Mouse (Mus musculus): ENCODE results near the gene Btnl9. TPM values are rescaled to one million over a fixed set of nuclear protein-coding genes. Genes with fewer than 3 reads are reported as not detected.
"Not testable (repeated sequence)": the region's sequence is repeated elsewhere in the genome, so short reads cannot be mapped to it uniquely, and the experiment has no call there.

Btnl9 gene
- under 1 TPM; 0.17 to 0.22 TPM for total RNA-seq (2021)
- long read RNA-seq, experiment 1, result 0 reads
- long read RNA-seq, experiment 2, result 0 reads

DNA sequence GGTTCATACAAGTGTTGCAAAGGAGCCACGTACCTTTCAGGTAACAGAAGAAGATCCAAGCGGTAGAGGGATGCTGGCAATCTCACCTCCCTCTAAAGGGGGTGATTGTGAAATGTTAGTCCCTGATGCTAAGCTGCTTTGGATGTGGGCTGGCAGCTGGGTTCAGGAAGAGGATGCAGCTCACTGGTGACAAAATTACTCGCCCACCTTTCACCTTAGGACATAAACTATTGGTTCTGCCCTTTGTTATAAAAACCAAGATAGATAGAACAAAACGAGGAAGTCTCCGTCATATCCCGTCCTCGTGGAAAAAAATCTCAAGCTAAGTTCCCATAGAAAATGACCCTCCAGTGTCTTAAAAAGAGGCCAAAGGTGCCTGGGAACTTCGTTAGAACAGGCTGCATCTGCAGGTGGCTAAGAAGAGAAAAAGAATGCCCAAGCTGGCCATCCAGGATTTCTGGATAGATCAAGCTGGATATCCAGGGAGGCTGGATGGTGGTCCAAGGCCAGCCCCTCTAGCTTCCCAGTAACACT lies at the start of gene Btnl9:
Btnl9 (minus strand) TSS at position 205 of the 534 bp plus-strand sequence.
- DNase-seq (ENCODE audit: low spot score in 2 of 2), result no peak
- intact Hi-C loops (cut with DNase I), result loop anchor here (5.0 kb wide), 1 partner anchor 65 kb away; no protein-coding TSS in a partner anchor

GRCm38 (mm10) chr11:49235459-49236207 lies 48.7 kb upstream of the Btnl9 start:
- intact Hi-C loops (cut with DNase I), result no loop called here
- DNase-seq (ENCODE audit: low spot score in 2 of 2), result no peak

- peak; percentile 32 to 38 for DNase-seq (ENCODE audit: low spot score in 2 of 2)
- intact Hi-C loops (cut with DNase I), result no loop called here
Measured at GRCm38 (mm10) chr11:49232781-49233180, 45.8 kb upstream of the Btnl9 start.

DNA sequence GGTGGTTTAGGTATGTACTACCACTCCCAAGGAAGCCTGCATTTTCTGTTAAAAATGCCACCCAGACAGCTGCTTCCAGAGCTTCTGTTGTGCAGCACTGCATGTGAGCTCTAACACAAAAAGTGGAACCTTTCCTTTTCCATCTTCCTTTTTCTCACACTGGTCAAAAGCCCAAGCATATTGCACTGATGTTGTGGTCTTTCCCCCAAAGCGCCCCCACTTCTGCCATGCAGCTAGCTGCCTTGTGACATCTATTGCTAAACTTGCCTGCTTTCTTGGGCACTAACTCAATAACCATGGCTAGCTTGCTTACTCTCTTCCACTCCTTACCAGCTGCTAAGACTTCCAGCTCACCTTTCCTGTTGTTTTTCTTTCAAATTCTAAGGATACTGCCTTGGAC lies 37.5 kb upstream of the Btnl9 start:
- intact Hi-C loops (cut with DNase I), result no loop called here
- no peak for DNase-seq (ENCODE audit: low spot score in 2 of 2)

DNA sequence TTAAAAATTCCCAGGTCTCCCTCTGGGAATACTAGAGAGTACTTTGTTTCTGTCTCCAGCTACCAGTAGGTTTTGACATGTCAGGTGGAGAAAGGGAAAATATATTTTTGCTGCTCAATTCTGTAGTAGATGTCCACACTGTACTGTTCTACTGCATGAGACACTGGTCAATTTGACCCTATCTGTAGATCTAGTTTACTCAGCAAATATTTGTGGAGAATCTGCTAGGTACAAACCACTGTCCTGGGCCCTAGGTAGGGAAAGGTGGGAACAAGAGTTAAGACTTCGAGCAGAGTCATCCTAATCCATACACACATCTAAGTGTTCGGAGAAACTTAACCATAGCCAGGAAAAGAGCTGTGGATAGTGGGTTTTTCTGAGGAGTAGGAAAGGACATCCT lies 32.3 kb upstream of the Btnl9 start:
- DNase-seq (ENCODE audit: low spot score in 2 of 2), result no peak
- intact Hi-C loops (cut with DNase I), result no loop called here

- DNase-seq (ENCODE audit: low spot score in 2 of 2), result no peak
- intact Hi-C loops (cut with DNase I), result no loop called here
Measured at GRCm38 (mm10) chr11:49213505-49213904, 26.5 kb upstream of the Btnl9 start.

GRCm38 (mm10) chr11:49212577-49212976 lies 25.6 kb upstream of the Btnl9 start:
- intact Hi-C loops (cut with DNase I), result no loop called here

DNA sequence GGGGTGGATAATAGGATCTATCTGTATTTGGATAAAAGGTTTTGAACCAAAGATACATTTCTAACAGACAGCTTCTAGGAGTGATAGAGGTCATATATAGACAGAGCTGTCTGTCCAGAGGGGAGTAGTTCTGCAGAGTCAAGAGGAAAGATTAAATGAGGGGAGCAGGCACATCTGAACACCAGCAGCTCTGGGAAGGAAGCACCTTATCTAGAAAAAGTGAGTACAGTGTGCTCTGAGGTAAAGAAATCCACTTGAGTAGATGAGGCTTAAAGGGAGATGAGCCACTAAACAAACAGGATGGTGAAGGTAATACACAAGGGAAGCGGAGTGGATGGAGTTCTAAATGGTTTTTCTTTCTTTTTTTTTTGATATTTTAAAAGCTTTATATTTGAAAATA lies 20.5 kb upstream of the Btnl9 start:
- no peak for DNase-seq (ENCODE audit: low spot score in 2 of 2)
- intact Hi-C loops (cut with DNase I), result loop anchor here (10.0 kb wide), 1 partner anchor 393 kb away; the partner anchor contains the start of gene Trim41

More at GRCm38 (mm10) chr11:49212577-49212976, 25.6 kb upstream of the Btnl9 start:
- no peak for DNase-seq (ENCODE audit: low spot score in 2 of 2)

DNA sequence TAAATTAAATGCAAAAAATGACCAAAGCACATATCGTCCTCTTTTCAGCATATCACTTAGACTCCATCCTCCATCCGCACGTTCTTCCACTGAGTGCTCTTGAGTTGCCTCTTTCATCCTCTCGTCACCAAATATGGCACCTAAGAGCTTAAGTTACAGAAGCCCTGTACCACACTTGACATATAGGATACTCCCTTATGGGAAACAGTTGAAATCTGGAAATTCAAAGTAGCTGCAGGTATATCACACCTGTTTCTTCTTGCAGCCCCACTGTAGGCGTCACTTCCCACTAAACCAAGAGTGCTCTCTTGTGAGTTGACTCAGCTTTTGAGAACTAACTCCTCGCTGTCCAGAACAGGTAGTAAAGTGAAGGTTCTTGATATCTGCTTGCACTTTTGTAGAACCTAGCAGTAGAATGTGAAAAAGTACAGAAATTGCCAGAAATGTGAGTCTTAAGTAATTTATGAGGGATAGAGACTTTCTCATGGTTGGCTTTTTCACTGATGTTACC lies 18.2 kb upstream of the Btnl9 start:
- DNase-seq (ENCODE audit: low spot score in 2 of 2), result no peak
- intact Hi-C loops (cut with DNase I), result loop anchor here (10.0 kb wide), 1 partner anchor 390 kb away; the partner anchor contains the start of gene Trim41

DNA sequence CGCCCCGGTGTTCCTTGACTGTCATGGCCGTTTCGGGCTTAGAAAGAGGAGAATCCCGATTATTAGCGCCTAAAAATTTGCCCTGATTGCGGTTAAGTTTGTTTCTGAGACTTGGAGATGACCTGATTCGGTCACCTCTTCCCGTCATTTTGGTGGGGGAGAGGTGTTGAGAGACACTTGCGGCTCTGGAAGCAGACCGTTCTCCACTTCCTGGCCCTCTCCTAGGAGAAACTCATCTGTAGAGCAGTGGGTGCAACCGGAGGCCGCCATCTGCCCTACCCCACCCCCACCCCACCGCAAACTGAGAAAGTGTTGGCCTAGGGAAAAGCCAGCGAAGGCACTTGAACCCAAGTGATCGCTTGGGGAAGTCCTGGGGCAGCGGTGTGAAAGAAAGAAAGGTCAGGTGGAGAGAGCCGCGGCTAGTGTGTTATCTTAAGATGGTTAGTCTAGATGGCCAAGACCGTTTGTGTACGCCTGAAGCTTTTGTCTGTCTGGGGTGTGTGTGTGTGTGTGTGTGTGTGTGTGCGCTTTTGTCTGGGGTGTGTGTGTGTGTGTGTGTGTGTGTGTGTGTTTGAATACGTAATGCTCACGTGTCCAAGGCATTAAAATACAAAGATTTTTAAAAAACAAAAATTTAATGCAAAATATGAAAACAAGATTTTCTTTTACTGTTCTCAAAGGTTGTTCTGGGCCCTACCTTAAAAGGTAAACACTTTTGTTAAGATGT lies 17.0 kb upstream of the Btnl9 start:
- peak in 1 of 2 experiments; percentile 49 for DNase-seq (ENCODE audit: low spot score in 2 of 2)
- intact Hi-C loops (cut with DNase I), result loop anchor here (2.0 to 10.0 kb wide), 2 partner anchors 45 to 389 kb away; partner anchors contain the start of gene Trim41

DNA sequence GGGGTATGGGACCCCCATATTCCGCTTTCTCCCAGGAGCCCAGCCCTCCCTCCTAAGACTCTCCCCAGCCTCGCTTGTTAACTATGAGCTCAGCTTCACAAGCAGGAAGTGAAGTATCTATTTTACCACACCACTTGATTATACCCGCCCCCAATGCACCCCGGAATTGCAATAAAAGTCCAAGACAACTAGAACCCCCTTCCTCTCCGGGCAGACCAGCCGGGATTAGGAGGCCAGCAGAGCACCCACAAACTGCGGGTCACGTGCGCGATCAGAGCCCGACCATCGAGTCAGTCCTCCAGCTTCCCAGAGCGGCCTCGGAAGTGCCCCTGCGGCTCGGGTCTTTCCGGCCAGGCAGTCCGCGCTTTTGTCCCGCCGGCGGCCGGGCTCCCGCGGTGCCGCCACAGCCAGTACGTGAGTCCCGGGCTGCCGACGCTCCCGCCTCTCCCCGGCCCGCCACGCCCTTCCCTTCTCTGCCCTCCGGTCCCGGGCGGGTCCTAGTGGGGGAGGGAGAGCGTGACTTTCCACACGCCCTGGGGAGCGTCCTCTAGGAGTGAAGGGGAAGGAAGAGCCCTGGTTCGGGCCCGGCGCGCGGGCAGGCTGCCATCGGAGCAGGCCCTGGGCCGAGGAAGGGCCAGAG lies 16.3 kb upstream of the Btnl9 start, which contains the start of gene Zfp62:
Zfp62 (plus strand) TSS at position 164 of the 640 bp plus-strand sequence.
- DNase-seq (ENCODE audit: low spot score in 2 of 2), result peak; percentile 93
- intact Hi-C loops (cut with DNase I), result loop anchor here (2.0 to 10.0 kb wide), 2 partner anchors 46 to 388 kb away; partner anchors contain the start of gene Trim41

GRCm38 (mm10) chr11:49202523-49203061 lies 15.6 kb upstream of the Btnl9 start:
- intact Hi-C loops (cut with DNase I), result loop anchor here (2.0 to 10.0 kb wide), 2 partner anchors 46 to 388 kb away; partner anchors contain the start of gene Trim41
- DNase-seq (ENCODE audit: low spot score in 2 of 2), result peak in 1 of 2 experiments; percentile 13

GRCm38 (mm10) chr11:49202071-49202470 lies 15.1 kb upstream of the Btnl9 start:
- DNase-seq (ENCODE audit: low spot score in 2 of 2), result no peak
- intact Hi-C loops (cut with DNase I), result loop anchor here (2.0 to 10.0 kb wide), 2 partner anchors 47 to 387 kb away; partner anchors contain the start of gene Trim41

GRCm38 (mm10) chr11:49201142-49201541 lies 14.2 kb upstream of the Btnl9 start:
- intact Hi-C loops (cut with DNase I), result loop anchor here (10.0 kb wide), 1 partner anchor 386 kb away; the partner anchor contains the start of gene Trim41
- no peak for DNase-seq (ENCODE audit: low spot score in 2 of 2)

DNA sequence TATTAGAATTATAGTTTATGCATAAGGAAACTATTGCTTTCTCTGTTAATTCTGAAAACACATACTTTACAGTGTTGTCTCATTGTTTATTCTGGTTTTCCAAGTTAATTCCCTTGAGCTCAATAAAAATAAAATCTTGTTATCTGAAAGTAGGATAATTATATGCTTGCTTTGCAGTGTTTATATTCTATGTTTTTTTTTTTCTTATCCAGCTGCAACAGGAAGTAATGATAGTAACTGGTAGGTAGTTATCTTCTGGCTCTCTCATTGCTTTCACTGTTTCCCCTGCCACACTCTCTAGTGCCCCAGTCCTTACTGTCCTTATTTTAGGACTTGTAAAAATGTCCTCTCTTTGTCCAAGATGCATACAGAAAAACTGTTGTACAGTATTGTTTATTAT lies 13.7 kb upstream of the Btnl9 start:
- intact Hi-C loops (cut with DNase I), result loop anchor here (10.0 kb wide), 1 partner anchor 386 kb away; the partner anchor contains the start of gene Trim41
- DNase-seq (ENCODE audit: low spot score in 2 of 2), result no peak

DNA sequence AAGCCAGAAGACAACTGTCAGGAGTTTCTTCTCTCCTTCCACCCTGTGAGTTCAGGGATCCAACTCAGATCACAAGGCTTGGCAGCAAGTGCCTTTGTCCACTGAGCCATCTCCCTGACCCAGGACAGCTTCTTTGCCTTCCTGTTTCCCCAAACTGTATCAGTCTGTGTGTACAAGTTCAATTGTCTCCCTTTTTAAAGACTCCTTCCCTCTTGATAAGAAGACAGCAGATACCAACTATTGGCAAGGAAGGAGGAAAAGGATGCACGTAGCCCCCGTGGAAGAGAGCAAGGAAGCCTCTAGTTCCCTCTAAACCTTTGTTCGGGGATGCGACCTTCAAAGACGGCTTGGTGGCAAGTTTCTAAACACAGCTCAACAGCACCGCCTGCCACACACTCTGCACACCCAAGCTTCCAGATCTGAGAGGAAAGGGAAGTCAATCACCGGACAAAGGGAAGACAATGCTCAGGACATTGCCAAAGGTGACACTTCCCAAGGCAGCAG lies 8.9 kb upstream of the Btnl9 start:
- DNase-seq (ENCODE audit: low spot score in 2 of 2), result no peak
- intact Hi-C loops (cut with DNase I), result no loop called here

DNA sequence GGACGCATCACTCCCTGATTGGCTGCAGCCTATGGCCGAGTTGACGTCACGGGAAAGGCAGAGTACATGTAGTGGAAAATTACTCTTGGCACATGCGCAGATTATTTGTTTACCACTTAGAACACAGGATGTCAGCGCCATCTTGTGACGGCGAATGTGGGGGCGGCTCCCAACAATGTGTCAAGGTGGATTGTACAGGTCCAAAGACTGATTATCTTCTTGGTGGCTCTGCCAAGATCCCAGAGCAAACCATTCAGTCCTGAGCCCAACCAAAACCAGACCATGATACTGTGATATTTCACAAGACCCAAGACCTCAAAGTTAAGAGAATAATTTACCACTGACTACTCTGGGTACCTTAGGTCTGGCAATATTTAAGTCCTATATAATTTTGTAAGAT lies 7.8 kb upstream of the Btnl9 start:
- intact Hi-C loops (cut with DNase I), result loop anchor here (5.0 kb wide), 1 partner anchor 343 kb away; no protein-coding TSS in a partner anchor

GRCm38 (mm10) chr11:49191083-49191482 lies 4.1 kb upstream of the Btnl9 start:
- DNase-seq (ENCODE audit: low spot score in 2 of 2), result peak in 1 of 2 experiments; percentile 12
- intact Hi-C loops (cut with DNase I), result loop anchor here (5.0 kb wide), 1 partner anchor 346 kb away; no protein-coding TSS in a partner anchor

More for the DNA sequence above, 7.8 kb upstream of the Btnl9 start:
- DNase-seq (ENCODE audit: low spot score in 2 of 2), result not testable (repeated sequence)

Measured in left cerebral cortex, postnatal 14 days (tissue).